In the genomic region with DNA sequence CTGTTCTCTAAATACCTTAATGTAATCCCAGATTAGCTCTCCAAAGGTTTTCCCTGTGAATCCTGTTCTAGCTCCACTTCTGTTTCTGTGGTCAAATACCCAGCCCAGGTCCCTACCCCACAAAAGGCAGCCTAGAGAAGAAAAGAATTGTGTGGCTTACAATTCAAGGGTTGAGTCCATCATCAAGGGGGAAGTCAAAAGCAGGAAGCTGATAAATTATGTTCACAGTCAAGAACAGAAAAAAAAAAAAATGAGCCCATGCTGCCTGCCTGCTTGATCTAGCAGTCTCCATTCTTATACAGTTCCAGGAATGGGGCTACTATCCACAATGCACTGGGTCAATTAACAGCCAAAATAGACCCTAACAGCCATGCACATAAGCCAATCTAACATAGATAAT, we compare ENCODE assay signal across 19 mouse cellular contexts.
"Had no signal": no experiment of that assay in that cellular context is flagged by ENCODE, and none has a peak within 500 bp of the region (broad histone marks: within the 10 kb centered on the region; RNA-seq: fewer than 3 reads in every experiment).

No protein-coding gene starts in this region.

- DNase-seq: cerebellum, adult 9-10 months; cerebellum, adult 9-11 months; cerebellum, postnatal 10 days; cerebellum, postnatal 14 days; cerebellum, postnatal 25 days; cerebellum, postnatal 36 days; embryo, embryonic 11 days; forebrain, postnatal 0 days; gastrocnemius, adult 2 months; gastrocnemius, postnatal 10 days; gastrocnemius, postnatal 14 days; gastrocnemius, postnatal 25 days; gastrocnemius, postnatal 36 days; heart, adult 18-20 months; heart, adult 2 months had no signal

- ATAC-seq: forebrain, embryonic 13.5 days; forebrain, embryonic 14.5 days; forebrain, embryonic 15.5 days; forebrain, embryonic 16.5 days; forebrain, postnatal 0 days had no signal
